Mouse (Mus musculus) limb, embryonic 10.5 days (tissue): ENCODE data around the gene Islr2. TPM values are rescaled to one million over a fixed set of nuclear protein-coding genes. Genes with fewer than 3 reads are reported as not detected.

Experiments
- DNase-seq: peaks from one replicate; pipeline ENCODE4 v3.0.0-alpha.2; 2017; ENCODE audit warnings: low spot score
- H3K27ac ChIP-seq: fragments of 300-500 bp; sonication (generic); 2 replicates; pipeline ENCODE4 v1.5.1; 2016; ENCODE audit warnings: mild to moderate bottlenecking
- H3K27me3 ChIP-seq: fragments of 300-500 bp; sonication (generic); 2 replicates; pipeline ENCODE4 v1.6.1; 2016; ENCODE audit warnings: low read depth, mild to moderate bottlenecking; ENCODE audit not compliant: poor library complexity, severe bottlenecking
- H3K36me3 ChIP-seq: fragments of 300-500 bp; sonication (generic); 2 replicates; pipeline ENCODE4 v1.6.1; 2016; ENCODE audit warnings: mild to moderate bottlenecking, moderate library complexity
- H3K4me1 ChIP-seq: fragments of 300-500 bp; sonication (generic); 2 replicates; pipeline ENCODE4 v1.6.1; 2016
- H3K4me3 ChIP-seq: fragments of 300-500 bp; sonication (generic); 2 replicates; pipeline ENCODE4 v1.5.1; 2016; ENCODE audit warnings: mild to moderate bottlenecking, moderate library complexity
- H3K9me3 ChIP-seq: fragments of 300-500 bp; sonication (generic); replicated peaks from 2 replicates; pipeline ENCODE4 v1.6.1; 2016; ENCODE audit warnings: mild to moderate bottlenecking
- WGBS: fragments of 180-500 bp; shearing (Covaris S2); methylation state at CpG from one replicate; pipeline ENCODE4 v1.1.7; 2016; 5-methylcytosine and 5-hydroxymethylcytosine counted together
- microRNA-seq: library from miRNA; unstranded; fragments of <30 nt; microRNA quantifications from one replicate; pipeline ENCODE4, GENCODE M21; 2017
- polyA plus RNA-seq: library from polyadenylated mRNA; unstranded; fragments of >200 nt; fragmentation: Nextera tagmentation; extraction: Ambion mirVana; gene quantifications from 2 replicates; pipeline ENCODE4 v1.2.1, GENCODE M21; 2016

The Islr2 gene
- polyA plus RNA-seq, 1 experiment from 2014 or later = 0.11 TPM

GRCm38 (mm10) chr9:58150733-58151361 lies 53.3 kb downstream of the Islr2 start:
- Histone ChIP-seq H3K4me1 (peaks cover 39% of the 10 kb centered on the region), H3K27ac (no peak overlapping the region), H3K4me3 (no peak overlapping the region), H3K36me3 (peaks cover 96% of the 10 kb centered on the region), H3K27me3 (no peaks in the 10 kb centered on the region), H3K9me3 (no peaks in the 10 kb centered on the region)
- no peak for DNase-seq
- 74% methylated on average over 4 of the region's 4 CpGs for WGBS

GRCm38 (mm10) chr9:58148806-58149205 lies 55.3 kb downstream of the Islr2 start:
- Histone ChIP-seq H3K9me3 (no peaks in the 10 kb centered on the region), H3K36me3 (peaks cover 97% of the 10 kb centered on the region), H3K4me3 (no peak overlapping the region), H3K4me1 (peaks cover 49% of the 10 kb centered on the region), H3K27ac (no peak overlapping the region), H3K27me3 (no peaks in the 10 kb centered on the region)
- 69% methylated on average over 2 of the region's 2 CpGs for WGBS
- DNase-seq = no peak

Small RNA genes within 50 kb of the gene (microRNA-seq; reads per million reads assigned to microRNA genes)
- gene Mir6385 = not detected

Other genes with a start within 250 kb of the Islr2 start
- gene Cyp11a1, start 197.9 kb downstream of the Islr2 start, polyA plus RNA-seq = 0.26 TPM in 1 of 2 replicates, not detected in the other
- gene Stra6, start 140.5 kb downstream of the Islr2 start, polyA plus RNA-seq = 45.3 and 59.9 TPM in 2 replicates
- 0.26 and 0.34 TPM in 2 replicates for gene Ccdc33, start 85.5 kb downstream of the Islr2 start, polyA plus RNA-seq
- 9.5 and 33.2 TPM in 2 replicates for gene Islr, start within 50 bp of the Islr2 start, polyA plus RNA-seq
- 20.5 and 21.0 TPM in 2 replicates for gene Pml, start 45.5 kb upstream of the Islr2 start, polyA plus RNA-seq
- 21.8 and 26.1 TPM in 2 replicates for gene Stoml1, start 48.8 kb upstream of the Islr2 start, polyA plus RNA-seq
- 6.0 and 12.9 TPM in 2 replicates for gene Loxl1, start 108.9 kb upstream of the Islr2 start, polyA plus RNA-seq
- gene Tbc1d21, start 166.1 kb upstream of the Islr2 start, polyA plus RNA-seq = not detected in 2 replicates